8 mouse cellular contexts compared by ENCODE assay signal in genomic region chr3:116662463-116662863, GRCm38 (mm10). TPM values are rescaled to one million over a fixed set of nuclear protein-coding genes. Genes with fewer than 3 reads are reported as not detected.
DNase-seq lines count a peak whose midpoint lies in the region; ATAC-seq and TF ChIP-seq lines count a peak whose summit lies in the region.

Mfsd14a (minus strand) TSS chr3:116662677.

- H3K4me3 ChIP-seq in ES-E14 (ENCODE audit: insufficient read depth in 1 of 2, low read depth in 1 of 2, low read length in 2 of 2, poor library complexity in 1 of 2, severe bottlenecking in 1 of 2): peak within 1 kb of the TSS; percentile 93 to 97
- H3K4me3 ChIP-seq in forebrain, embryonic 15.5 days: peak within 1 kb of the TSS; percentile 70
- peak within 1 kb of the TSS; percentile 95 for H3K4me3 ChIP-seq in lung, adult 2 months (replicated peaks; ENCODE audit: extremely low read depth, low read depth, low read length)

- no peaks in the 10 kb centered on the region for H3K27me3 ChIP-seq in forebrain, embryonic 15.5 days

- H3K27ac ChIP-seq in ES-E14 (ENCODE audit: insufficient read depth, low read depth, low read length, poor library complexity, severe bottlenecking): peak within 1 kb of the TSS; percentile 82
- peak within 1 kb of the TSS; percentile 89 for H3K27ac ChIP-seq in forebrain, embryonic 15.5 days (replicated peaks)

- in situ Hi-C loops in ES-E14 (cut with MboI; ENCODE audit: low sequenced_read_pairs in 2 of 2, unreplicated experiment in 2 of 2): no loop called here

- DNase-seq in ES-E14 (ENCODE audit: low read depth, low spot score): peak; percentile 85
- DNase-seq in cerebellum, adult 11-12 months: peak; percentile 97
- peak; percentile 98 for DNase-seq in heart, postnatal 25 days (ENCODE audit: low spot score)
- DNase-seq in layer of hippocampus, adult 18-20 months (ENCODE audit: low spot score in 2 of 2): peak; percentile 98 to 99
- DNase-seq in lung, adult 2 months: peak; percentile 99
- DNase-seq in thymus, adult 18-20 months: peak; percentile 97

- intact Hi-C loops in heart, postnatal 25 days (cut with DNase I): loop anchor here (1.0 to 10.0 kb wide), 4 partner anchors 50 to 238 kb away; partner anchors contain the start of genes Cdc14a, Rtca, Sass6 and Slc35a3

- peak; percentile 99 for ATAC-seq in forebrain, embryonic 15.5 days (replicated peaks)
- peak; percentile 98 for ATAC-seq in neutrophil, adult 5-6 weeks (ENCODE audit: extremely low read depth, insufficient number of reproducible peaks, low FRiP score, poor library complexity, severe bottlenecking)

- H3K9me3 ChIP-seq in ES-E14 (ENCODE audit: control insufficient read depth, insufficient read depth, low read depth, low read length): no peaks in the 10 kb centered on the region
- no peaks in the 10 kb centered on the region for H3K9me3 ChIP-seq in forebrain, embryonic 15.5 days

- H3K9ac ChIP-seq in ES-E14 (ENCODE audit: insufficient read depth, low read depth, low read length, poor library complexity, severe bottlenecking): peak within 1 kb of the TSS; percentile 98
- H3K9ac ChIP-seq in forebrain, embryonic 15.5 days (replicated peaks): peak within 1 kb of the TSS; percentile 73

- TF ChIP-seq POLR2A in lung, adult 2 months (IDR thresholded peaks at IDR 0.05; ENCODE audit: borderline replicate concordance, extremely low read depth, low read depth, low read length): peak; percentile 85

- TF ChIP-seq CTCF in lung, adult 2 months (IDR thresholded peaks at IDR 0.05; ENCODE audit: insufficient read depth, low read length): no peak

- peak within 1 kb of the TSS; percentile 55 for H3K4me2 ChIP-seq in forebrain, embryonic 15.5 days (replicated peaks)

- H3K36me3 ChIP-seq in ES-E14 (ENCODE audit: control insufficient read depth, insufficient read depth, low read length, poor library complexity, severe bottlenecking): no peaks in the 10 kb centered on the region
- H3K36me3 ChIP-seq in forebrain, embryonic 15.5 days: no peaks in the 10 kb centered on the region

- under 1% methylated on average over 39 of the region's 39 CpGs for WGBS in forebrain, embryonic 15.5 days
- WGBS in lung, adult 2 months: under 1% methylated on average over 39 of the region's 39 CpGs

- H3K4me1 ChIP-seq in ES-E14 (ENCODE audit: control insufficient read depth in 2 of 2, insufficient read depth in 2 of 2, low read length in 2 of 2, poor library complexity in 1 of 2): peaks cover 12 to 20% of the 10 kb centered on the region in 2 experiments
- peaks cover 38% of the 10 kb centered on the region for H3K4me1 ChIP-seq in forebrain, embryonic 15.5 days
- H3K4me1 ChIP-seq in lung, adult 2 months (ENCODE audit: control insufficient read depth, insufficient read depth, low read length): peaks cover 20% of the 10 kb centered on the region

TF ChIP-seq in ES-E14, 5 proteins besides CTCF, POLR2A, EP300 and RAD21:
- no peak for TF ChIP-seq CHD2 (IDR thresholded peaks at IDR 0.05; ENCODE audit: low read depth, low read length)
- TF ChIP-seq ZNF384 (IDR thresholded peaks at IDR 0.05; ENCODE audit: low read depth, low read length): no peak
- TF ChIP-seq ZC3H11A (IDR thresholded peaks at IDR 0.05; ENCODE audit: borderline replicate concordance, low read depth, low read length): no peak
- no peak for TF ChIP-seq HCFC1 (IDR thresholded peaks at IDR 0.05; ENCODE audit: borderline replicate concordance, insufficient read depth, low read length)
- TF ChIP-seq MAFK (IDR thresholded peaks at IDR 0.05; ENCODE audit: insufficient read depth, low read depth, low read length): no peak

RNA-seq across cellular contexts. Expression of gene Mfsd14a, which starts in this region (rescaled TPM):
- total RNA-seq in ES-E14 (2012; rRNA removed): 117 and 142 TPM in 2 replicates
- 71.1 and 73.8 TPM in 2 replicates for polyA plus RNA-seq in forebrain, embryonic 15.5 days (2015; fragmentation: Nextera tagmentation; extraction: Ambion mirVana)
- 10 to 100 TPM; 17.9 to 22.0 TPM for total RNA-seq in heart, postnatal 25 days (2021)
- total RNA-seq in layer of hippocampus, adult 18-20 months (2021): 10 to 100 TPM; 58.3 to 59.3 TPM
- 20.0 and 27.3 TPM in 2 replicates for polyA plus RNA-seq in lung, adult 2 months (2012; rRNA removed)
- total RNA-seq in neutrophil, adult 5-6 weeks (2017): 83.7 and 85.7 TPM in 2 replicates

Comparison
In these comparisons a context has a peak if more than half of its experiments do, and no peak if none do; other contexts are left out.
1. Peak in every context shown above with its lines: DNase-seq, ATAC-seq, H3K4me3 ChIP-seq and H3K27ac ChIP-seq.